Comparison of ENCODE assay signal across 8 mouse cellular contexts in the genomic region with DNA sequence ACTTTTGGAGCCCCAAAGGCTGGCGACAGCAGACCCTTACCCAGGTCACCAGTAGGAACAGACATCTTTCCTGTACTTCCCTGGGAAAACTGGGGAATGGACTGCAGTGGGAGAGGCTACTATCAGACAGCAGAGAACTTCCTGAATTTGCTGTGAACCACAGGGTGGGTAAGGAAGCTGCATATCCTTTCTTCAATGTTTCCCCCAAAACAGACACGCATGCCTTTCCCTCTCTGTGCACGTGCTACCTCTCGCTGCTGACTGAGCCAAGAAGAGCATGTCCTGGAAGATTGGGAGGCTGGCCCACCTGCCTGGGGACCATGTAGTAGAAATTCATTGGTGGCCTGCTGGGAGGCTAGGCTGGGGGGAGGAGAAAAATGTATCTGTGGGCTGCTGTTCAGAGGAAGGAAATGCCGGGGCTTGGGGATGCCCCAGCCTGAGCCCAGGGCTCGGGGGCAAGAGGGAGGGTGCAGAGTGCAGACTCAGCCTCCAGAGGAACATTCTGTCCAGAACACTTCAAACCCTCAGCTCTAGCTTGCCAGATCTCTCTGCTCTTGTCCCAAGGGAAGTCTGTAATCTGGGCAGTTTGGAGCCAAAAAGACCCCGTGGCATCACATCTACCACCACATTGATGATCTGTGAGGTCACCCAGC.
DNase-seq lines count a peak whose midpoint lies in the region; ATAC-seq and TF ChIP-seq lines count a peak whose summit lies in the region.

No protein-coding gene starts in this region.

- no peak overlapping the region for H3K4me3 ChIP-seq in heart, embryonic 13.5 days
- H3K4me3 ChIP-seq in limb, embryonic 10.5 days: no peak overlapping the region
- no peak overlapping the region for H3K4me3 ChIP-seq in stomach, embryonic 16.5 days (replicated peaks; ENCODE audit: low read length)
- no peak overlapping the region for H3K4me3 ChIP-seq in layer of hippocampus, adult 2 months

- 0 out of 2 replicates have a peak, but pooled peaks cover 4% of the 10 kb centered on the region for H3K9me3 ChIP-seq in heart, embryonic 13.5 days
- H3K9me3 ChIP-seq in limb, embryonic 10.5 days (replicated peaks): no peaks in the 10 kb centered on the region; the same call in 1 of the 2 replicates
- 0 out of 2 replicates have a peak, but pooled peaks cover 5% of the 10 kb centered on the region for H3K9me3 ChIP-seq in stomach, embryonic 16.5 days (replicated peaks; ENCODE audit: control insufficient read depth, low read length)

- peak overlapping the region; percentile 99 for H3K27ac ChIP-seq in heart, embryonic 13.5 days (replicated peaks)
- peak overlapping the region; percentile 27 for H3K27ac ChIP-seq in limb, embryonic 10.5 days
- peak overlapping the region; percentile 17; the same call in 1 of the 2 replicates for H3K27ac ChIP-seq in stomach, embryonic 16.5 days (ENCODE audit: low read length)
- H3K27ac ChIP-seq in layer of hippocampus, adult 2 months: no peak overlapping the region; the same call in 1 of the 2 replicates

- peaks cover 82% of the 10 kb centered on the region for H3K4me1 ChIP-seq in heart, embryonic 13.5 days
- H3K4me1 ChIP-seq in limb, embryonic 10.5 days: peaks cover 41% of the 10 kb centered on the region
- H3K4me1 ChIP-seq in stomach, embryonic 16.5 days (ENCODE audit: control insufficient read depth, insufficient read depth, low read length): peaks cover 23% of the 10 kb centered on the region

- DNase-seq in ovary, postnatal 36 days (ENCODE audit: low spot score): peak; percentile 36
- no peak for DNase-seq in ovary, adult 18-20 months (ENCODE audit: low spot score)
- DNase-seq in limb, embryonic 10.5 days (ENCODE audit: low spot score): no peak
- DNase-seq in urinary bladder, postnatal 4 days (ENCODE audit: low spot score in 2 of 2): no peak
- no peak for DNase-seq in layer of hippocampus, adult 2 months (ENCODE audit: low spot score in 2 of 2)
- no peak for DNase-seq in cerebellum, postnatal 4 days (ENCODE audit: low spot score in 2 of 2)

- H3K27me3 ChIP-seq in heart, embryonic 13.5 days (replicated peaks): no peaks in the 10 kb centered on the region
- no peaks in the 10 kb centered on the region for H3K27me3 ChIP-seq in limb, embryonic 10.5 days (ENCODE audit: low read depth, poor library complexity, severe bottlenecking)
- no peaks in the 10 kb centered on the region for H3K27me3 ChIP-seq in stomach, embryonic 16.5 days (ENCODE audit: control insufficient read depth, insufficient read depth, low read length)

- peak overlapping the region; percentile 74 for H3K9ac ChIP-seq in heart, embryonic 13.5 days
- H3K9ac ChIP-seq in stomach, embryonic 16.5 days (ENCODE audit: low read length): no peak overlapping the region; the same call in 1 of the 2 replicates

- peak; percentile 1; the same call in 1 of the 2 replicates for ATAC-seq in heart, embryonic 13.5 days (ENCODE audit: extremely low read depth, insufficient number of reproducible peaks, low FRiP score, low TSS enrichment)
- ATAC-seq in stomach, embryonic 16.5 days (ENCODE audit: insufficient read depth, low FRiP score): no peak

- peak overlapping the region; percentile 54 for H3K4me2 ChIP-seq in heart, embryonic 13.5 days
- H3K4me2 ChIP-seq in stomach, embryonic 16.5 days (ENCODE audit: low read depth, low read length): no peak overlapping the region

- no peak for TF ChIP-seq CTCF in layer of hippocampus, adult 2 months (conservative IDR thresholded peaks at IDR 0.05)

- H3K36me3 ChIP-seq in heart, embryonic 13.5 days: peaks cover 27% of the 10 kb centered on the region
- peaks cover 31% of the 10 kb centered on the region for H3K36me3 ChIP-seq in limb, embryonic 10.5 days
- no peaks in the 10 kb centered on the region for H3K36me3 ChIP-seq in stomach, embryonic 16.5 days (ENCODE audit: control insufficient read depth, insufficient read depth, low read length)

- WGBS in heart, embryonic 13.5 days: 15% methylated on average over 7 of the region's 7 CpGs
- 68% methylated on average over 7 of the region's 7 CpGs for WGBS in limb, embryonic 10.5 days
- 59% methylated on average over 7 of the region's 7 CpGs for WGBS in stomach, embryonic 16.5 days
